Mouse (Mus musculus) olfactory bulb, adult 2 months (tissue): ENCODE measurements around the gene Prdm15. TPM values are rescaled to one million over a fixed set of nuclear protein-coding genes. Genes with fewer than 3 reads are reported as not detected.

Source experiments
- H3K27ac ChIP-seq: fragments of 200-500 bp; 2 replicates; pipeline ENCODE4 v1.5.1; 2012; ENCODE audit warnings: low read depth, low read length; ENCODE audit not compliant: insufficient read depth
- H3K4me1 ChIP-seq: fragments of 200-500 bp; 2 replicates; pipeline ENCODE4 v1.6.1; 2012; ENCODE audit warnings: low read length; ENCODE audit not compliant: control insufficient read depth, insufficient read depth
- H3K4me3 ChIP-seq: fragments of 200-500 bp; 2 replicates; pipeline ENCODE4 v1.5.1; 2012; ENCODE audit warnings: mild to moderate bottlenecking, low read depth, low read length, moderate library complexity; ENCODE audit not compliant: insufficient read depth
- CTCF ChIP-seq: fragments of 200-500 bp; IDR thresholded peaks from 2 replicates; pipeline ENCODE4 v1.5.1; 2012; ENCODE audit warnings: low read depth, mild to moderate bottlenecking, low read length, moderate library complexity; ENCODE audit not compliant: insufficient read depth
- POLR2A ChIP-seq: fragments of 200-500 bp; IDR thresholded peaks from 2 replicates; pipeline ENCODE4 v1.6.1; 2012; ENCODE audit warnings: mild to moderate bottlenecking, low read depth, low read length, moderate library complexity; ENCODE audit not compliant: insufficient read depth
- WGBS: fragments of 180-500 bp; shearing (Covaris S2); methylation state at CpG from one replicate; pipeline ENCODE4 v1.1.7; 2018; 5-methylcytosine and 5-hydroxymethylcytosine counted together
- polyA plus RNA-seq: library from polyadenylated mRNA; stranded (reverse); fragments of >200 nt; gene quantifications from 2 replicates; pipeline ENCODE4 v1.2.4, GENCODE M21; 2012; ENCODE audit warnings: low replicate concordance; ENCODE audit not compliant: missing spikeins, insufficient read depth, insufficient read length

Gene Prdm15
- polyA plus RNA-seq = not detected in 2 replicates

DNA sequence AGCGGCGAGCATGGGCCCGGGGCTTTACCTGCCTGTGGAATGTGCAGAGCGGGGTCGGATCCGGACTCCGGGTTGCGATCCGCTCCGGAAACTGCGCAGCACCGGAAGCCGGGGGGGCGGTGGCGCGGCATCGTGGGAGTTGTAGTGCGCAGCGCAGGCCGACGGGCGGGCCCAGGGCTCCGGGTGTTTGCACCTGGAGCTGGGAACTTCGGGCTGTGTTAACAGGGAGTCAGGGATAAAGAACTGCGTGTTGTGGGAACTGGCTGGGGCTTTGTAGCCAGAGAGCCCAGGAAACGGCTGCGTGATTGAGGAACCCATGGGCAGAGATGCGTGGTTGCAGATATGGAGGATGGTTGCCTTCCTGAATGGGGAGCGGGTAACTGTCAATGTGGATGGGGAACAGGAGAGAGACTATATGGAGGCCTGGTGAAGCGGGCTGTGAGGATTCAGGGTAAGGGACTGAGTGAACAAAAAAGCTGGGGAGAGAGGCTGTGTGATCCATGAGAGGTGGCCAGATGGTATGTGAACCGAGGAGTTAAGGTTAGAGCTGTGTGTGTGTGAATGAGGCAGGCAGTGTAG lies at the start of gene Prdm15:
Gene Prdm15 (minus strand): TSS at position 110 of the 579 bp plus-strand sequence.
- whole genome bisulfite sequencing = under 1% methylated on average over 31 of the region's 31 CpGs
- Histone ChIP-seq H3K27ac (peak within 1 kb of the TSS; percentile 98), H3K4me1 (peaks cover 8% of the 10 kb centered on the region; the same call in 1 of the 2 replicates), H3K4me3 (peak within 1 kb of the TSS; percentile 98)
- TF ChIP-seq CTCF (no peak), POLR2A (no peak; the same call in 1 of the 2 replicates)

DNA sequence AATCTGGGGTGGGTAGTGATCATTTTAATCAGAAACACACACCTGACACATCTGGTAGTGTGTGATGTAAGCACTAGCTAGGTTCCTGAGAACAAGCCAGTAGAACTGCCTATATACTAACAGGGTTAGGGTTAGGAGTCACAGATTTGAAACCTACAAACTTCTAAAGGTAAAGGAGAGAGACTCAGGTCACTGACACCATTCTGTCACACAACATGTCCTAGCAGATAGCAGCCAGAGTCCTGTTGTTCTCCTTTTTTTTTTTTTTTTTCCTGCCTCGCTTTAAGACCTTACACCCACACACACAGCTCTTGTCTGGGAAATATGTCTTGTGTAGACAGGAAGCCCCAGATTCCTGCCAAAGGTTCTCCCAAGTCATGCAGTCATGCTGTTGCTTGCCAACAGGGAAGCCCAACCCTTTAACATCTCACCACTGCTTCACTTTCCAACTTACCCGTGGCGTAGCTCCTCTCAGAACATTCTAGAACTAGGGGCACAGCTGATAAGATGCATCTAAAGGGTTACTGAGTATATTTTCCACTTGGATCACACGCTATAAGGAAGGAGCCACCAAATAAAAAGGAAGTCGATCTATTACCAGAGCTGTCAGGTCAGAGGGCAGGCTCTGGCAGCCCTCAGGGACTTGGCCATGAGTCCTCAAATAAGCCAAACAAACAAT lies 45.8 kb upstream of the Prdm15 start:
- Histone ChIP-seq H3K4me3 (no peak overlapping the region), H3K4me1 (no peaks in the 10 kb centered on the region), H3K27ac (no peak overlapping the region)
- TF ChIP-seq POLR2A = no peak
- TF ChIP-seq CTCF = no peak
- WGBS = 41% methylated on average over 5 of the region's 5 CpGs

DNA sequence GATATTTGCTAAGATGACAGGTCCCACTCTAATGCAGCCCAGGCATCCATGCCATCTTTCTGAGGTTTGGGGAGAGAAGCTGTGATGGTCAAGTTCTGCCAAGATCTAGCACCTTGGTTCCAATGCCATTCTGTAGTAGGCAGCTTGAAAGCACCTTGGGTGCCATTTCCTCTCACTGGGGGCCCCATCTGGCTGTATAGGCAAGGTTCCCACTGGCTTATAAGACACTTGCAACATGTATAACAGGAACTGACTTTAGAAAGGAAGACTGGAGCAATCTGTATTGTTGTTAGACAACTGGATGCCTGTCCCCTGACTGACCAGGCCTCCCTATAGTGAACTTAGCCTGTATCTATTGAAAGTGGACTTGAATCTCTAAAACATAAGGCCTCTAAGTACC lies 36.1 kb upstream of the Prdm15 start:
- no peak overlapping the region for H3K27ac ChIP-seq
- H3K4me1 ChIP-seq = no peaks in the 10 kb centered on the region
- no peak overlapping the region for H3K4me3 ChIP-seq
- TF ChIP-seq CTCF (no peak), POLR2A (no peak)

DNA sequence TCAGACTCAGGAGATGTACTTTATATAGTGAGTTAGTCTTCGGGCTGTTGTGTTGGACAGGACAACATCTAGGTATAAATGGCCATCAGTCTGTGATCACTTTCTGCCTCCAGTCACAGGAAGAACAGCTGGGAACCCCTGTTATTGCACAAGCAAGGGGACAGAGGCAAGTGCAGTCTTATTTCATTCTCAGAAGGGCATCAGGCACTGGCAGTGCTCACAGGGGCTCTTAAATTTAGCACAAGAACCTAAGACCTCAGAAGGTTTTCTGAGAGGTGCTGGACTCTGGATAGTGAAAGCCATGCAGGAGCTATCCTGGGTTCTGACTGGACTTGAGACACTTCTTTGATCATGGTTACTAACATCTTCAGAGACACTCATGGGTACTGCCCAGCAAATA lies 32.0 kb upstream of the Prdm15 start:
- TF ChIP-seq CTCF = no peak
- no peak for TF ChIP-seq POLR2A
- Histone ChIP-seq H3K4me1 (no peaks in the 10 kb centered on the region), H3K4me3 (no peak overlapping the region), H3K27ac (no peak overlapping the region)
- WGBS = 96% methylated on average over 1 of the region's 1 CpGs

- no peak overlapping the region for H3K4me3 ChIP-seq
- TF ChIP-seq POLR2A (no peak), CTCF (no peak)
- H3K27ac ChIP-seq = no peak overlapping the region
- H3K4me1 ChIP-seq = no peaks in the 10 kb centered on the region
Observed at GRCm38 (mm10) chr16:97882891-97883290, 31.2 kb upstream of the Prdm15 start.

DNA sequence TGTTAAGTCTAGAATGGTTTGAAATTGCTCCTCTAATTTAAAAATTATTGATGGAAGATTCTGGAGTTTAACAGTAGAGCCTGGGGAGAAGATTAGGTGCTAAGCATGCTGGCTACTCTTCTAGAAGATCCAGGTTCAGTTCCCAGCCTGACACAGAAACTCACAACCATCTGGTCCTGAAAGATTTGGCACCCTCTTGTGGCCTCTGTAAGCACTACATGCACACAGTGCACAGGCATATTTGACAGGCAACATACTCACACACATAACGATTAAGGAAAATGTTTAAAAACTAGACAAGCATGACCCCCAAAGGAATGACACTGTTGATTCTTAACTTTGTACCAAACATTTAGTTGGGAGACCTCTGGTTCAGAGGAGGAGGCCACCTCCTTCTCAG lies 27.5 kb upstream of the Prdm15 start:
- H3K27ac ChIP-seq = no peak overlapping the region
- H3K4me1 ChIP-seq = peaks cover 2% of the 10 kb centered on the region; the same call in 1 of the 2 replicates
- WGBS = 89% methylated on average over 1 of the region's 1 CpGs
- TF ChIP-seq POLR2A = no peak
- no peak for TF ChIP-seq CTCF
- H3K4me3 ChIP-seq = no peak overlapping the region

DNA sequence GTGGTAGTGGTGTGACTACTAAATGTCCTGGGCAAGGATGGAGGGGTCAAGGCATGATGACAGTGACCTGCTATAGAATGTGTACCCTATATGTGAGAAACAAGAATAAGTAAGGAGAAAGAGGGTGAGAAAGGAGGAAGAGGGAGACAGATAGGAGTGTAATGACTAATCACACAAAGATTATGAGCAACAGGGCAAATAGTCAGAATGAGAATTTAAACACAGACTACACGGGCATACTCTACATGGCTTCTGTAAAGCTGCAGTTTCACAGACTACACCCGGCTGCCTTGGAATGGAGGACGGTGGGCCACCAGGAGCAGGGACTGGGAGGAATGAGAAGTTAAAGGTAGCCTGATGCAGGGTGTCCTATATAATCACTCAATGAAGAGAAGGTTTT lies 25.9 kb upstream of the Prdm15 start:
- Histone ChIP-seq H3K4me1 (peaks cover 2% of the 10 kb centered on the region; the same call in 1 of the 2 replicates), H3K4me3 (no peak overlapping the region)

GRCm38 (mm10) chr16:97875101-97875500 lies 23.5 kb upstream of the Prdm15 start:
- WGBS = 92% methylated on average over 4 of the region's 4 CpGs
- peaks cover 2% of the 10 kb centered on the region; the same call in 1 of the 2 replicates for H3K4me1 ChIP-seq
- no peak overlapping the region for H3K4me3 ChIP-seq
- no peak overlapping the region for H3K27ac ChIP-seq
- TF ChIP-seq POLR2A (no peak), CTCF (no peak)

More for the DNA sequence above, 25.9 kb upstream of the Prdm15 start:
- H3K27ac ChIP-seq = no peak overlapping the region
- TF ChIP-seq POLR2A (no peak), CTCF (no peak)
- WGBS = 94% methylated on average over 3 of the region's 3 CpGs

GRCm38 (mm10) chr16:97874376-97874775 lies 22.7 kb upstream of the Prdm15 start:
- no peak for TF ChIP-seq POLR2A
- no peak for TF ChIP-seq CTCF
- Histone ChIP-seq H3K27ac (no peak overlapping the region), H3K4me3 (no peak overlapping the region), H3K4me1 (peaks cover 2% of the 10 kb centered on the region; the same call in 1 of the 2 replicates)
- WGBS = 69% methylated on average over 1 of the region's 1 CpGs

- WGBS = 68% methylated on average over 5 of the region's 5 CpGs
- Histone ChIP-seq H3K27ac (no peak overlapping the region), H3K4me1 (peaks cover 2% of the 10 kb centered on the region; the same call in 1 of the 2 replicates), H3K4me3 (no peak overlapping the region)
- TF ChIP-seq POLR2A (no peak), CTCF (no peak)
Observed at GRCm38 (mm10) chr16:97872657-97873056, 21.0 kb upstream of the Prdm15 start.
